Mouse (Mus musculus) layer of hippocampus, postnatal 14 days (tissue): ENCODE results near the gene Nefh. TPM values are rescaled to one million over a fixed set of nuclear protein-coding genes. Genes with fewer than 3 reads are reported as not detected.

Experiments
- DNase-seq, 2 experiments: peaks; one replicate each; pipeline ENCODE4 v3.0.0; 2021 to 2022; ENCODE audit warnings: low spot score in 2 of 2, mixed read lengths in 1 of 2
- total RNA-seq, 2 experiments: library from RNA; stranded (reverse); gene quantifications; 2 replicates each; pipeline ENCODE4 v1.2.3; 2021

Gene Nefh
- total RNA-seq, 2 experiments from 2014 or later, result 52.0 to 59.9 TPM

GRCm38 (mm10) chr11:4953918-4954317 lies 6.1 kb upstream of the Nefh start:
- no peak for DNase-seq

- DNase-seq, result no peak
Measured at GRCm38 (mm10) chr11:4953401-4953800, 5.5 kb upstream of the Nefh start.

DNA sequence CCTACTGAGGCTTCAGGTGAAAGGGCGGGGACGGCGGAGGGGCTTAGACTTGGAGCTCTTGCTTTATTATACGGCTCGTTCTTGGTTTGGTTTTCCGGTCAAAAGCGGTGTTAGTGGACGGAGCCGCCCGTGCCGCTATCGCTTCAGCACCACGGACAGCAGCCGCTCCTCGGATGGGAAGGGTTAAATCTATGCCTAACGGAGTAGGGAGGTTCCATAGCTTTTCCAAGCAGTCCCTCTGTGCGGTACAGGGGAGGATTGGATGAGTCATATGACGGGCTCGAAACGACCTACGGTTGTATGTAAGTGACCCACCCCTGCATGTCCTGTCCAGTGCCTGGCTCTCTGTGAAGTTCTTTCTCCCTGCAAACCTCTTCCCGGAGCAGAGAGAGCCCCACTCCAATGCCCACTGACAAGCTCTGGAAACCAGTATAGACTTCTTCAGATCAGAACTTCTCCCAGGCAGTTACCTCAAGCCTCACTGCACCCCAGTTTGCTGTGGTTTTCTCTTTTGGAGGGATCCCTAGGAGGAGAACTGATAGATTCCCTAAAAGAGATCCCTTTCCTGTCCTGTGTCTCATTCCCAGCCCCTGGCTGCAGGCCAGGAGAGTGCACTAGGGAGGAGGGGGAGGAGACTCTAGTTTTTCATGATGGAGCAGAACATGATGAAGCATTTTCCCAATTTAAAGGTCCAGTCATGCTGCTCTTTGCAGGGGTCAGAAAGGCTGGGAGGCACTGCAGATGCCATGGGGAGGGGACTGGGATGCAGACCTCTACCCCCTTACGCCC lies 1.6 kb upstream of the Nefh start:
- peak in 1 of 2 experiments; percentile 28 for DNase-seq

DNA sequence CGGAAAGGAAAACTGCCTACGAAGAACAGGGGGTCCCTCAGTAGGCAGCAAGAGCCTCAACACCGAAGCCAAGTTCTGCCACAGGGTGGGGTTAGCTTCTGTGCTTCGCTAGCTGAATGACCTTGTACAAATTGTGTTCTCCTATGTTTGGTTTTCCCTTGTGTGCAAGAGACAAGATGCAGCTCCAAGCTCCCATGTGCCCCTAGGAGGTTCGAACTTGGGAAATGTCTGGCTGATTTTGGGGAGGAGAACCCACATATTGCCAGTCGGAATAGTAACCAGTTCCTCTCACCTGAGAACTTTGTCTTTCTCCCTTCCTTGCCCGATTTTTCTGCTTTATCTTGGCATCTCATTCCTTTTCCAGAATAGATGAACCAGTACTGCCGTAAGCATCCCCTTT lies 928 bp upstream of the Nefh start:
- no peak for DNase-seq

DNA sequence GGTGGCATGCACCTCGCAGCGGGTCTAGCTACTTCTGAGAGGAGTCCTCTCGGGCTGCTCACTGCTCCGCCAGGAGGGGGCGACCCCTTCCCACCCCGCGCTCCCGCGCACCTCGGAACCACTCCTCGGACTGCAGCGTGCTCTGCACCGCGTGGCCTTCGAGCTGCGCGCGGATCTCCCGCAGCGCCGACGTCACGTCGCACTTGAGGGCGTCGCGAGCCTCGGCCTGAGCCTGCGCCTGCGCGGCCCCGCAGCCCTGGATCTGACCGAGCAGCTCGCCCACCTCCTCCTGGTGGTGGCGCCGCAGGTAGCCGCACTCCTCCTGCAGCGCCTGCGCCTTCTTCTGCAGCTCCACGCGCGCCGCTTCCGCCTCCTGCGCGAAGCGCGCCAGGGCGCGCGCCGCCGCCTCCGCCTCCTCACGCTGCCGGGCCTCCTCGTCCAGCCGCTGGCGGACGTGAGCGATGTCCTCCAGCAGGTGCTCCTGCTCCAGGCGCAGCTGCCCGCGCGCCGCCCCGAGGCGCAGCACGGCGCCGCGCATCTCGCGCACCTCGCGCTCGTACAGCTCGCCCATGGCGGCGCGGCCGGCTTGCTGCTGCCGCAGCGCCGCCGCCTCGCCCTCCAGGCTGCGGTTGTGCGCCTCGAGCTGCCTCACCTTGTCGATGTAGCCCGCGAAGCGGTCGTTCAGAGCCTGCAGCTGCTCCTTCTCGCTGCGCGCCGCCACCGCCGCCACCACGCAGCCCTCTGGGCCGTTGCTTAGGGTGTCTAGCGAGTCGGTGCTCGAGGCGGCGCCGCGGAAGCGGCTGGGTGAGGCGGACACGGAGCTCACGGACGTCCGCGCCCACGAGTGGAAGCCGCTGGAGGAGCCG lies 684 bp downstream of the Nefh start:
- DNase-seq, result peak; percentile 79 to 87

- DNase-seq, result no peak
Measured at GRCm38 (mm10) chr11:4946530-4946929, 1.3 kb downstream of the Nefh start.

DNA sequence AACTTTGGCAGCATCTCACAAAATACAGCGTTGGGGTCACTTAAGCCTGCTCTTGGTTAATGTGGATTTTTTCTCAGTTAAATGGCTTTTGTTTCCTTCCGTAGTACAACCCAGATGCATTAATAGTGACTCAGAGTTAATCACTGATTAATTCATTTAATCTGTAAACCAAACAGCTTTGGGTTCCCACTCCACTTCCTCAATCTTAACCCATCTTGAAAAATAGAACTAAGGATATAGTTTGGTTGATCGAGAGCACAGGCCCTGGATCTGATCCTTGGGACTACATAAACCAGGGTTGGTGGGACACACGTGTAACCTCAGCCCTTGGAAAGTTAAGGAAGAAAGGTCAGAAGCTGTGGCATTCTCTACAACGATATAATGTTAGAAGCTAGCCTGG lies 11.6 kb downstream of the Nefh start:
- no peak for DNase-seq

- no peak for DNase-seq
Measured at GRCm38 (mm10) chr11:4931009-4931601, 16.8 kb downstream of the Nefh start.

DNA sequence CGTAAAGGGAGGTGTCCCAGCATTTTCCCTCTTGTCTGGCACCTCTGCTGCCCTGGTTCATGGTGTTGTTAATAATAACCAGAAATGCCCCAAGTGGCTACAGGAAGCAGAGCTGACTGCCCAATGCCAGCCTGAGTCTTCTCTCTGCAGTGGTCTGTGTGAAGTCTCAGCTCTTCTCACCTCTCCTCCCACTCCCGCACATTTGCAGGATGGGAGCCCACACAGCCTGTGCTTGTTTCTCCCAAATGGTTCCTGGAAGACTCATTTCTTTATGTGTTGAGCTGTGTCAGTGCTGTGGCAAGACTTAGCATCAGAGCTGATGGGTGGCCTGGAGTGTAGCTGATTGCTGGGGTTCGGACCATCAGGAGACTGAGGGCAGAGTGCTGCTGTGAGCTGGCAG lies 20.6 kb downstream of the Nefh start:
- no peak for DNase-seq

DNA sequence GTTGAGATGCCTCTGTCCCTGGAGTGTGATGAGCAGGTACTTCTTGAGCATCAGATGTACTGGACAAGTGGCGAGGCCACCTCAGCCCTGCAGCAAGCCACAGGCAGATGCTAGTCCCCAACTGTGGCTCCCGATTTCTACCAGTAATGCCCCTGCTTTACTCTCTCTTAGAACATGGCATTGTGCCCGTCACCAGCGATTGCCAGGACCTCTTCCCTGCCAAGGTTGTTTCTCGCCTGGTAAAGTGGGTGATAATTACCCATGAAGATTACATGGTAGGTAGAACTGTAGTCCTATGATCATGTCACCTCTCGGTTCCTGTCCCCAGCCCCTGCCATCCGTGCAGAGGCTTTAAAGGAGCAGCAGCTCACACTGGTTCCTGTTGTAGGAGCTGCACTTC lies 26.1 kb downstream of the Nefh start:
- DNase-seq, result no peak

DNA sequence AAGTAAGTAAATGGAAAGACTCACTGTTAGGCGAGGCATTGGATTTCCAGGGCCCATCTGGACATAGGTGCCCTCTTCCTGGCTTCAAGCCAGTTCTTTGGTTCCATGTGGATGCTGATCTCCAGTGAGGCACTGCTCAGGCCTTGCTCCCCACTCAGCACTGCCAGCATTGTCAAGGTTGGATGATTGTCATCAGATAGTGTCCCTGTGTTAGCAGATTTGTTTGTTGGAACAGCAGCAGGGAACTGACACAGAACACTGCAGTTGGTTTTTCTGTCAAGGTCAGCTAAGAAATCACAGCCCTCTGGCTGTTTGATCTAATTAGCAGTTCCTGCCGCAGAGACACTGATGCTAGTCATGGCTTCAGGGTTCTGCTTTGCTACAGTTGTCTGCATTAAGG lies 26.6 kb downstream of the Nefh start:
- no peak for DNase-seq

GRCm38 (mm10) chr11:4916068-4916467 lies 31.8 kb downstream of the Nefh start:
- peak; percentile 49 for DNase-seq

DNA sequence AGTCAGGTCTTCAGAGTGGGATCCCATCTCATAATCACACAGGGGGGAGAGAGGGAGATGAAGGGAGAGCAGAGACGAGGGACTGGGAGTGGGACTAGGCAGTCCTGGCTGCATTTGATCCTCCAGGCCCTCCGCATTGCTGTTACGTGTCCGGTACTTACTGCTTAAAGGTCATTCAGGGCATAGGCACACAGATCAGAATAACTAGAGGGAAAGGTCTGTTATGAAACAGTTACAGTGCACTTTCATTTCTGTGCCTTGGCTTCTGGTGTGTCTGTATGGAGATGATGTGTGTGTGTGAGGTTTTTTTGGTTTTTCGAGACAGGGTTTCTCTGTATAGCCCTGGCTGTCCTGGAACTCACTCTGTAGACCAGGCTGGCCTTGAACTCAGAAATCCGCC lies 41.6 kb downstream of the Nefh start:
- no peak for DNase-seq

DNA sequence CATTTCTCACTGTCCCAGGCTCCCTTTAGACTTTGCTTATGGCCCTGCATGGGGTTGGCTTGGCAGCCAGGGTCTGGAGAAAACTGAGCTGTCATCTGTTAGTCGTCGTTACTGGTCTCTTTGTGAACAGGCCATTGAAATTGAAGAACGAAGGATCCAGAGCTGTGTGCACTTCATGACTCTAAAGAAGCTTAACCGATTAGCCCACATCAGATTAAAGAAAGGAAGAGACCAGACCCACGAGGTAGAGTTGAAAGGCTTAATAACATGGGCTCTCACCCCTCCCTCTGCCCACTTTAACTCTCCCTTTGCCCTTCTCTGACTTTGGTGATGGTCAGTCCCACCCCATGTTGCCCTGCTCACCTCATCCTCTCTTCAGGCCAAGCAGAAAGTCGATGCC lies 45.9 kb downstream of the Nefh start:
- DNase-seq, result no peak

GRCm38 (mm10) chr11:4900437-4900836 lies 47.4 kb downstream of the Nefh start:
- no peak for DNase-seq

- peak; percentile 80 to 90 for DNase-seq
Measured at GRCm38 (mm10) chr11:4894848-4895816, 52.7 kb downstream of the Nefh start, which contains the start of gene Thoc5. Gene Thoc5 (plus strand): TSS chr11:4895320.
